Mouse (Mus musculus): ENCODE data around the gene Gvin1. TPM values are rescaled to one million over a fixed set of nuclear protein-coding genes. Genes with fewer than 3 reads are reported as not detected.
"Not testable (repeated sequence)": the region's sequence is repeated elsewhere in the genome, so short reads cannot be mapped to it uniquely, and the experiment has no call there.

Gvin1 gene
- polyA plus RNA-seq (2015; fragmentation: Nextera tagmentation; extraction: Ambion mirVana), result 1.1 TPM in 2 replicates

DNA sequence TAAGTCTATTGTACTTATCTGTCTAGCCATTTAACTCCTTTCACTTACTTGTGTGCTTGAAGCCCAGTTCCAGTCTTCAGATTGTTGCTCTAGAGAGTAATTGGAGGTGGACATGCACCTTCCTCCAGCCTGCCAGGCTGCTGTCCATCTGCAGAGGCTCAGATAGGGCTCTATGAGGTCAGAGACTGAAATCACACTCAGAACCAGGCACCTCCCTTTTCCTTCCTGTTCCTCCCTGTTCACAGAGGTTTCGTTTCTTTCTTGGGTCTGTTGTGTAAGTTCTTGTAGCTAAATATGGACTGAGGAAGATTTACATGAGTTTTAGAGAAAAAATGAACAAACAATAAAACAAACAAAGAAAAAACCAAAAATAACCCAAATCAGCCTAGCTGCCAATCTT lies at the start of gene Gvin1:
TSS of gene Gvin1 (minus strand) at position 150 of the 400 bp plus-strand sequence.
- 53% methylated on average over 1 of the region's 1 CpGs for WGBS
- not testable (repeated sequence) for ATAC-seq (replicated peaks; ENCODE audit: low FRiP score, low read depth); H3K36me3 ChIP-seq (ENCODE audit: insufficient read depth, low read length); H3K27me3 ChIP-seq (ENCODE audit: insufficient read depth, low read length); H3K4me2 ChIP-seq (ENCODE audit: low read length); H3K27ac ChIP-seq; H3K9ac ChIP-seq (ENCODE audit: low read depth, low read length); DNase-seq (ENCODE audit: low spot score); H3K9me3 ChIP-seq (replicated peaks; ENCODE audit: low read length); H3K4me1 ChIP-seq (replicated peaks; ENCODE audit: insufficient read depth, low read length); H3K4me3 ChIP-seq (replicated peaks; ENCODE audit: low read depth, low read length)

DNA sequence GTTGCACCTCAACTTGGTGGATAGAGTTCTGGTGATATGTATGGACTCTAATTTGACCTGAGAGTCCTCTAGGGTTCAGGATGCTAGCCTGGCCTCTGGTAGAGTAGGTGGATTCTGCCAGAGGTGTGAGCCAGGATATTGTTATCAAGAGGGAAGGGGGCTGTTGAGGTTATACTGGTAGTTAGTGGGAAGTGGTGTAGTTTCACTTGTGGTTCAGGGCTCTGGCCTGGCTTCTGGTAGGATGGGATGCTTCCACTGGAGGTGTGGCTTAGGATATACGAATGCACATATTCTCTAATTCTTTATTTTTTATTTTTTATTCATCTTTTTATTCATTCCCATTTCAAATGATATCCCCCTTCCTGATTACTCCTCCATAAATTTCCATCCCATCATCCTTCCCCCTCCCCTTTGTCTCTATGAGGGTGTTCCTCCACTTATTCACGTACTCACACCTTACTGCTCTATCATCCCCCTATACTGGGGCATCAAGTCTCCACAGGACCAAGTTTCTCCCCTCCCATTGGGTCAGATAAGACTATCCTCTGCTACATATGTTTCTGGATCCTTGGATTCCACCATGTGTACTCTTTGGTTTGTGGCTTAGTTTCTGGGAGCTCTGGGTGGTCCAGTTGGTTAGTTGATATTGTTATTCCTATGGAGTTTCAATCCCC lies 36.9 kb upstream of the Gvin1 start:
- no peaks in the 10 kb centered on the region for H3K36me3 ChIP-seq (ENCODE audit: insufficient read depth, low read length)
- H3K4me2 ChIP-seq (ENCODE audit: low read length), result no peak overlapping the region
- no peak for TF ChIP-seq CTCF (IDR thresholded peaks at IDR 0.05; ENCODE audit: low read depth)
- DNase-seq (ENCODE audit: low spot score), result no peak
- no peak overlapping the region for H3K9ac ChIP-seq (ENCODE audit: low read depth, low read length)
- no peaks in the 10 kb centered on the region; the same call in 1 of the 2 replicates for H3K9me3 ChIP-seq (replicated peaks; ENCODE audit: low read length)
- WGBS, result 92% methylated on average over 2 of the region's 2 CpGs
- no peak overlapping the region for H3K4me3 ChIP-seq (replicated peaks; ENCODE audit: low read depth, low read length)
- H3K27me3 ChIP-seq (ENCODE audit: insufficient read depth, low read length), result no peaks in the 10 kb centered on the region
- ATAC-seq (replicated peaks; ENCODE audit: low FRiP score, low read depth), result no peak
- no peak overlapping the region for H3K27ac ChIP-seq
- no peaks in the 10 kb centered on the region for H3K4me1 ChIP-seq (replicated peaks; ENCODE audit: insufficient read depth, low read length)

DNA sequence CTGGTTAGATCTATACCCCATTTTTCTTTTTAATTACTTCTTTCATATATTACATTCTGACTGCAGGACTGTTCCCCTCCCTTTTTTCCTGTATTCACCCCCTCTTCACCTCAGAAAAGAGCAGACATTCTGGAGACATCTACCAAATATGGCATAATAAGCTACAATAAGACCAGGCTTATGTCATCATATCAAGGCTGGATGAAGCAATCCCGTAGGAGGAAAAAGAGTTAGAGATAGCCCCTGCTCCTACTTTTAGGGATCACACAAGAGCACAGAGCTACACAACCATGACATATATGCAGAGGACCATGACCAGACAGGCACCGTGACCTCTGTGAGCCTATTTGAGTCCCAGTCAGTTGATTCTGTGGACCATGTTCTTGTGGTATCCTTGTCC lies 33.8 kb upstream of the Gvin1 start:
- no peak for TF ChIP-seq CTCF (IDR thresholded peaks at IDR 0.05; ENCODE audit: low read depth)
- Histone ChIP-seq H3K27ac (no peak overlapping the region), H3K4me1 (replicated peaks; ENCODE audit: insufficient read depth, low read length) (no peaks in the 10 kb centered on the region), H3K36me3 (ENCODE audit: insufficient read depth, low read length) (no peaks in the 10 kb centered on the region), H3K9me3 (replicated peaks; ENCODE audit: low read length) (no peaks in the 10 kb centered on the region; the same call in 1 of the 2 replicates), H3K27me3 (ENCODE audit: insufficient read depth, low read length) (no peaks in the 10 kb centered on the region), H3K4me2 (ENCODE audit: low read length) (no peak overlapping the region), H3K9ac (ENCODE audit: low read depth, low read length) (no peak overlapping the region), H3K4me3 (replicated peaks; ENCODE audit: low read depth, low read length) (no peak overlapping the region)
- 86% methylated on average over 2 of the region's 2 CpGs for WGBS
- DNase-seq (ENCODE audit: low spot score), result no peak
- no peak for ATAC-seq (replicated peaks; ENCODE audit: low FRiP score, low read depth)

DNA sequence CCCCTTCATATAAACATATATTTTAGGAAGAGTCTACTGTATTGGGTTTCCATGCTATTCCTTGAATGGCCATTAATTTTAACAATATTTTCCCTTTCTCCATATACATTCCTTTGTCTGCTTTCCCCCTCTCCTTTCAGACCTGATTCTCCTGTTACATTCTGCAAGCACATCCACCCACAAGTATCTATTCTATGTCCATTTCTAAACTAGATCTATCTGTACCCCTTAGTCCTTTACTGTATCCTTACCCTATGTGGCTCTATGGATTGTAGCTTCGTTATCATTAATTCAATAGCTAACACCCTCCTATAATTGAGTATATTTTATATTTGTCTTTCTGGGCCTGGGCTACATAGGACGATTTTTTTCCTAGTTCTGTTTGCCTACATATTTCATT lies 33.1 kb upstream of the Gvin1 start:
- no peak overlapping the region for H3K4me3 ChIP-seq (replicated peaks; ENCODE audit: low read depth, low read length)
- DNase-seq (ENCODE audit: low spot score), result no peak
- H3K4me2 ChIP-seq (ENCODE audit: low read length), result no peak overlapping the region
- H3K4me1 ChIP-seq (replicated peaks; ENCODE audit: insufficient read depth, low read length), result no peaks in the 10 kb centered on the region
- H3K36me3 ChIP-seq (ENCODE audit: insufficient read depth, low read length), result no peaks in the 10 kb centered on the region
- no peak for TF ChIP-seq CTCF (IDR thresholded peaks at IDR 0.05; ENCODE audit: low read depth)
- no peaks in the 10 kb centered on the region; the same call in 1 of the 2 replicates for H3K9me3 ChIP-seq (replicated peaks; ENCODE audit: low read length)
- no peaks in the 10 kb centered on the region for H3K27me3 ChIP-seq (ENCODE audit: insufficient read depth, low read length)
- no peak overlapping the region for H3K9ac ChIP-seq (ENCODE audit: low read depth, low read length)
- WGBS, result 76% methylated on average over 2 of the region's 2 CpGs
- no peak for ATAC-seq (replicated peaks; ENCODE audit: low FRiP score, low read depth)
- no peak overlapping the region for H3K27ac ChIP-seq

DNA sequence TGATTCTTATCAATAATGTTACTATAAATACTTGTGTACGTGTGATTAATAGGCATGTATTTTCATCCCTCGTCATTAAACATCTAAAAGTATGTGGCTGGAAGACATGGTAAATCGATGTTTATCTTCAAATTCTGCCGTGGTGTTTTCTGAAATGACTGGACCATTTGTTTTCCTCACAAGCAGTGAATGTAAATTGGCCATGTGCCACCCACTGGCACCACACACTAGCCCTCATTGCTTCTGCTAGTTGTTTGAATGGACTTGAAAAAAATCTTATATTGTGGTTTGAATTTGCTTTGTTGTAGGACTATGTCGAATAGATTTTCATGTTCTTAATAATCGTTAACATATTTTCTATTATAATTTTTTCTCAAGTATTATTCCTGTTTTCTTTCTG lies 30.5 kb upstream of the Gvin1 start:
- no peaks in the 10 kb centered on the region for H3K4me1 ChIP-seq (replicated peaks; ENCODE audit: insufficient read depth, low read length)
- 76% methylated on average over 6 of the region's 6 CpGs for WGBS
- H3K27me3 ChIP-seq (ENCODE audit: insufficient read depth, low read length), result no peaks in the 10 kb centered on the region
- H3K27ac ChIP-seq, result no peak overlapping the region
- H3K4me3 ChIP-seq (replicated peaks; ENCODE audit: low read depth, low read length), result no peak overlapping the region
- no peaks in the 10 kb centered on the region for H3K9me3 ChIP-seq (replicated peaks; ENCODE audit: low read length)
- H3K4me2 ChIP-seq (ENCODE audit: low read length), result no peak overlapping the region
- H3K9ac ChIP-seq (ENCODE audit: low read depth, low read length), result no peak overlapping the region
- no peak for DNase-seq (ENCODE audit: low spot score)
- H3K36me3 ChIP-seq (ENCODE audit: insufficient read depth, low read length), result no peaks in the 10 kb centered on the region
- ATAC-seq (replicated peaks; ENCODE audit: low FRiP score, low read depth), result no peak
- no peak for TF ChIP-seq CTCF (IDR thresholded peaks at IDR 0.05; ENCODE audit: low read depth)

DNA sequence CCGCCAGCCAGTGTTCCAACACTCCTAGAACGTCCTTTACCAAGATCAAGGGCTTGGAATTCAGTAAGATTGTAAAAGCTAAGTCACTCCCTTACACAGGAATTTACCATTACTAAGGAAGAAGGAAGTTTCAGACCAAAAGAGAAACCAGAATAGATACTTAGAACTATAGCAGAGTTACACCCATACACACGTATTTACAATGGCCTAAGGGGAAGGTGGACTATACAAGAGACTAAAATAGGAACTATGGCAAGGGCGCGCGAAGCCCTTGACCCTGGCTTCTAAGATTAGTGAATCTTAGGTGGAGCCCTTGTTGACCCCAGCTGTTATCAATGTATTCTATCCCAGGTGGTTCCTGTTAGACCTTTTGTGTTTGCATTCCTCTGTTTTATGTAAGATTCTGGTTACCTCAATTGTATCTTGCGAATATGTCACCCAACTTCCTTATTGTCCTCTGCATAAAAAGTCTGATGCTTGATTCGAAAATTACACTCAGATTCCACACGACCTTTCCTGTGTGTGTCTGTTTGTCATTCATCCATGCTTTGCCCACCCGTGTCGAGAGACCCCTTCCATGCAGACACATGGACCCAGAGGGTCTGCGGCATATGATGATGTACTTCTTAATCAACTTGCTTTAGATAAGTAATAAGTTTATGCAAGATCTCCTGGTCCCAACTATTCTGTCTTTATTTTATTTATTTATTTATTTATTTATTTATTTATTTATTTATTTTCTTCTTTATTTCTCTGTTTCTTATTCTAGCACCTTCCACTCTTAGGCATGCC lies 25.6 kb upstream of the Gvin1 start:
- DNase-seq (ENCODE audit: low spot score), result not testable (repeated sequence)

More for the DNA sequence above, 25.6 kb upstream of the Gvin1 start:
- H3K27ac ChIP-seq; H3K36me3 ChIP-seq (ENCODE audit: insufficient read depth, low read length); ATAC-seq (replicated peaks; ENCODE audit: low FRiP score, low read depth); H3K4me2 ChIP-seq (ENCODE audit: low read length); H3K4me3 ChIP-seq (replicated peaks; ENCODE audit: low read depth, low read length); H3K9me3 ChIP-seq (replicated peaks; ENCODE audit: low read length); H3K27me3 ChIP-seq (ENCODE audit: insufficient read depth, low read length); H3K9ac ChIP-seq (ENCODE audit: low read depth, low read length); H3K4me1 ChIP-seq (replicated peaks; ENCODE audit: insufficient read depth, low read length): not testable (repeated sequence)
- WGBS, result 91% methylated on average over 12 of the region's 12 CpGs

Data from kidney, postnatal 0 days (tissue).